Mouse (Mus musculus) MEL (cell line): ENCODE measurements around the gene Eef2.

ENCODE experiments used
- CTCF ChIP-seq, 3 experiments: IDR thresholded peaks in 2 of 3; conservative IDR thresholded peaks in 1 of 3; 2 replicates each; pipeline ENCODE4 v1.5.1; 2011 to 2012; ENCODE audit warnings: low read length in 3 of 3, low read depth in 2 of 3, mild to moderate bottlenecking in 2 of 3, improper control_type of control experiment in 1 of 3, inconsistent platforms in 1 of 3, mixed read lengths in 1 of 3, moderate library complexity in 1 of 3; ENCODE audit not compliant: control insufficient read depth in 1 of 3, insufficient read depth in 1 of 3, poor library complexity in 1 of 3, severe bottlenecking in 1 of 3
- EP300 ChIP-seq, 2 experiments: IDR thresholded peaks; 2 replicates each; pipeline ENCODE4 v1.6.1; 2011; ENCODE audit warnings: improper control_type of control experiment in 2 of 2, low read length in 2 of 2, low read depth in 1 of 2, mild to moderate bottlenecking in 1 of 2
- MAX ChIP-seq: IDR thresholded peaks from 2 replicates; pipeline ENCODE4 v1.6.1; 2011; ENCODE audit warnings: low read length, improper control_type of control experiment
- NELFE ChIP-seq: IDR thresholded peaks from 2 replicates; pipeline ENCODE4 v1.6.1; 2011; ENCODE audit warnings: low read depth, low read length, improper control_type of control experiment
- POLR2A ChIP-seq, 2 experiments: IDR thresholded peaks; 2 replicates each; pipeline ENCODE4 v1.6.1; 2011 to 2012; ENCODE audit warnings: low read length in 2 of 2, mild to moderate bottlenecking in 2 of 2, control low read depth in 1 of 2, improper control_type of control experiment in 1 of 2, low read depth in 1 of 2, moderate library complexity in 1 of 2; ENCODE audit not compliant: control insufficient read depth in 1 of 2, insufficient read depth in 1 of 2, poor library complexity in 1 of 2
- POLR2AphosphoS2 ChIP-seq: IDR thresholded peaks from 2 replicates; pipeline ENCODE4 v1.6.1; 2011; ENCODE audit warnings: low read length, improper control_type of control experiment
- POLR2AphosphoS5 ChIP-seq: IDR thresholded peaks from 2 replicates; pipeline ENCODE4 v1.6.1; 2012; ENCODE audit warnings: low read depth, borderline replicate concordance, mild to moderate bottlenecking, inconsistent platforms, low read length, moderate library complexity, mixed read lengths
- RAD21 ChIP-seq: IDR thresholded peaks from 2 replicates; pipeline ENCODE4 v1.6.1; 2011; ENCODE audit warnings: mild to moderate bottlenecking, low read depth, low read length, improper control_type of control experiment
- SMC3 ChIP-seq: IDR thresholded peaks from 2 replicates; pipeline ENCODE4 v1.6.1; 2011; ENCODE audit warnings: low read depth, low read length, improper control_type of control experiment
- TAL1 ChIP-seq: IDR thresholded peaks from 2 replicates; pipeline ENCODE4 v1.6.1; 2012; ENCODE audit warnings: mild to moderate bottlenecking, inconsistent platforms, low read length, moderate library complexity, mixed read lengths
- TCF12 ChIP-seq: IDR thresholded peaks from 2 replicates; pipeline ENCODE4 v1.6.1; 2014; ENCODE audit warnings: low read depth, mild to moderate bottlenecking, inconsistent platforms, low read length, improper control_type of control experiment, moderate library complexity
- UBTF ChIP-seq: IDR thresholded peaks from 2 replicates; pipeline ENCODE4 v1.6.1; 2012; ENCODE audit warnings: low read depth, mild to moderate bottlenecking, inconsistent platforms, low read length, improper control_type of control experiment, moderate library complexity, borderline replicate concordance; ENCODE audit not compliant: insufficient read depth
- USF2 ChIP-seq, 2 experiments: IDR thresholded peaks; 2 replicates each; pipeline ENCODE4 v1.6.1; 2011 to 2012; ENCODE audit warnings: improper control_type of control experiment in 2 of 2, low read length in 2 of 2, borderline replicate concordance in 1 of 2, inconsistent platforms in 1 of 2, low read depth in 1 of 2, mild to moderate bottlenecking in 1 of 2; ENCODE audit not compliant: insufficient read depth in 1 of 2

DNA sequence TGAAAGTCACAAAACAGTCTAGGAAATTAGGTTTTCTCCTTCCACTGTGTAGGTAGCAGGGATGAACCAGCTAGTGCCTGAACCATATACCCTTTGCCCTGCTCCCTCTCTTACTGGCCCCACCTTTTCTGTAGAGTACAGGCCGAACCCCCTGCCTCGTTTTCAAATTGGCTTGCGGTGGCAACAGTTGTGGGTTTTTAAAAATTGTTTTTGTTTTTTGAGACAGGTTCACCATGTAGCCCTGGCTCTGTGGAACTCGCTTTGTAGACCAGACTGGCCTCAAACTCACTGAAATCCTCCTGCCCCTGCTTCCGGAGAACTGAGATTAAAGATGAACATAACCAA is 8.4 kb upstream of the Eef2 start:
- TF ChIP-seq POLR2AphosphoS5 (no peak), POLR2AphosphoS2 (no peak), USF2 (IDR thresholded peaks at IDR 0.05; ENCODE audit: borderline replicate concordance in 1 of 2, insufficient read depth in 1 of 2, low read depth in 1 of 2, low read length in 2 of 2) (no peak), POLR2A (IDR thresholded peaks at IDR 0.05; ENCODE audit: control insufficient read depth in 1 of 2, insufficient read depth in 1 of 2, low read depth in 1 of 2, low read length in 2 of 2, poor library complexity in 1 of 2) (no peak), CTCF (IDR thresholded peaks at IDR 0.05 in 2 of 3, conservative IDR thresholded peaks at IDR 0.05 in 1 of 3; ENCODE audit: control insufficient read depth in 1 of 3, insufficient read depth in 1 of 3, low read depth in 2 of 3, low read length in 3 of 3, poor library complexity in 1 of 3, severe bottlenecking in 1 of 3) (no peak), NELFE (no peak), RAD21 (no peak), MAX (no peak), EP300 (IDR thresholded peaks at IDR 0.05; ENCODE audit: low read depth in 1 of 2, low read length in 2 of 2) (no peak), UBTF (no peak), TCF12 (peak; percentile 13; the same call in 1 of the 2 replicates), SMC3 (no peak), TAL1 (no peak)
